Comparison of ENCODE assay signal across 8 mouse cellular contexts in the genomic region with DNA sequence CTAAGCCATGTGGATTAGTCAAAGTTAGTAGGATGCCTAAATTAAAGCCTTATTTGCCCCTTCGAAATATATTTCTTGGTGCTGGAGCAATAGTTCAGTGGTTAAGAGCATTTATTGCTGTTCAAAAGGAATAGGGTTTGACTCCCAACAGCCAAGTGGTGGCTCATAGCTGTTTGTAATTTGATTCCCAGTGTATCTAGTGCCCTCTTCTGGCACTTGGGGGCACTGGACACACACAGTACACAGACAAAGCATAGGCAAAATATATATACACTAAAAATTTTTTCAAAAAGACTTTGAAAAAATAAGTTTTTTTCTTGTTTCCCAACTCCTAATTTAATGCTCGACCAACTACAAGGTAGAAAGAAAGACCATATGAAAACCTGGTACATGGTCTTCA. TPM values are rescaled to one million over a fixed set of nuclear protein-coding genes. Genes with fewer than 3 reads are reported as not detected.
A peak's percentile ranks its signal among the peaks of the same experiment; 100 is the strongest.
DNase-seq lines count a peak whose midpoint lies in the region; ATAC-seq and TF ChIP-seq lines count a peak whose summit lies in the region.

No protein-coding gene starts in this region.

- 85% methylated on average over 2 of the region's 2 CpGs for WGBS in embryonic facial prominence, embryonic 11.5 days
- WGBS in embryonic facial prominence, embryonic 10.5 days: 81% methylated on average over 2 of the region's 2 CpGs
- 58% methylated on average over 2 of the region's 2 CpGs for WGBS in spleen, adult 2 months
- 76% methylated on average over 2 of the region's 2 CpGs for WGBS in hindbrain, embryonic 10.5 days

- H3K4me2 ChIP-seq in embryonic facial prominence, embryonic 11.5 days (ENCODE audit: low read depth, low read length): no peak overlapping the region

- no peak overlapping the region for H3K4me3 ChIP-seq in embryonic facial prominence, embryonic 11.5 days (ENCODE audit: low read depth, low read length)
- no peak overlapping the region for H3K4me3 ChIP-seq in embryonic facial prominence, embryonic 10.5 days
- no peak overlapping the region for H3K4me3 ChIP-seq in spleen, adult 2 months (ENCODE audit: extremely low read depth, insufficient read depth, insufficient read length)
- no peak overlapping the region for H3K4me3 ChIP-seq in hindbrain, embryonic 10.5 days

- H3K4me1 ChIP-seq in embryonic facial prominence, embryonic 11.5 days (ENCODE audit: control insufficient read depth, insufficient read depth, low read length): no peaks in the 10 kb centered on the region
- no peaks in the 10 kb centered on the region for H3K4me1 ChIP-seq in embryonic facial prominence, embryonic 10.5 days
- no peaks in the 10 kb centered on the region for H3K4me1 ChIP-seq in spleen, adult 2 months (ENCODE audit: control insufficient read depth, insufficient read depth, insufficient read length)
- no peaks in the 10 kb centered on the region for H3K4me1 ChIP-seq in hindbrain, embryonic 10.5 days (replicated peaks)

- no peaks in the 10 kb centered on the region for H3K27me3 ChIP-seq in embryonic facial prominence, embryonic 11.5 days (ENCODE audit: control insufficient read depth, insufficient read depth, low read length)
- H3K27me3 ChIP-seq in embryonic facial prominence, embryonic 10.5 days (replicated peaks; ENCODE audit: low read depth, poor library complexity, severe bottlenecking): no peaks in the 10 kb centered on the region
- H3K27me3 ChIP-seq in spleen, adult 2 months (ENCODE audit: control insufficient read depth, insufficient read depth, low read length): no peaks in the 10 kb centered on the region
- H3K27me3 ChIP-seq in hindbrain, embryonic 10.5 days (ENCODE audit: insufficient read depth, poor library complexity, severe bottlenecking): no peaks in the 10 kb centered on the region

- peak; percentile 11 for DNase-seq in embryonic facial prominence, embryonic 11.5 days (ENCODE audit: low spot score)
- DNase-seq in embryonic facial prominence, embryonic 10.5 days (ENCODE audit: low spot score): no peak
- DNase-seq in spleen, adult 2 months (ENCODE audit: low read depth in 1 of 2, low spot score in 2 of 2): peak; percentile 12 to 37
- no peak for DNase-seq in spleen, postnatal 4 days (ENCODE audit: low spot score in 2 of 2)
- DNase-seq in forelimb bud, embryonic 11.5 days (ENCODE audit: low read depth, low spot score): peak; percentile 3
- no peak for DNase-seq in hindbrain, embryonic 10.5 days (ENCODE audit: low spot score)
- DNase-seq in left cerebral cortex, adult 11 months (ENCODE audit: low spot score): no peak

- H3K27ac ChIP-seq in embryonic facial prominence, embryonic 11.5 days (replicated peaks; ENCODE audit: low read depth, low read length): no peak overlapping the region
- H3K27ac ChIP-seq in embryonic facial prominence, embryonic 10.5 days (replicated peaks): no peak overlapping the region
- no peak overlapping the region for H3K27ac ChIP-seq in spleen, adult 2 months (ENCODE audit: insufficient read depth, low read length)
- no peak overlapping the region for H3K27ac ChIP-seq in hindbrain, embryonic 10.5 days

- TF ChIP-seq POLR2A in spleen, adult 2 months (IDR thresholded peaks at IDR 0.05; ENCODE audit: low read depth, low read length): no peak

- no peak overlapping the region for H3K9ac ChIP-seq in embryonic facial prominence, embryonic 11.5 days (replicated peaks; ENCODE audit: low read length)

- H3K9me3 ChIP-seq in embryonic facial prominence, embryonic 11.5 days (replicated peaks; ENCODE audit: control insufficient read depth, low read length): no peaks in the 10 kb centered on the region
- 0 out of 2 replicates have a peak, but pooled peaks cover 6% of the 10 kb centered on the region for H3K9me3 ChIP-seq in embryonic facial prominence, embryonic 10.5 days
- peaks cover 9% of the 10 kb centered on the region for H3K9me3 ChIP-seq in hindbrain, embryonic 10.5 days

- no peaks in the 10 kb centered on the region for H3K36me3 ChIP-seq in embryonic facial prominence, embryonic 11.5 days (replicated peaks; ENCODE audit: control insufficient read depth, insufficient read depth, low read depth, low read length)
- H3K36me3 ChIP-seq in embryonic facial prominence, embryonic 10.5 days (replicated peaks): no peaks in the 10 kb centered on the region
- no peaks in the 10 kb centered on the region for H3K36me3 ChIP-seq in spleen, adult 2 months (ENCODE audit: control insufficient read depth, insufficient read depth, low read length)
- no peaks in the 10 kb centered on the region for H3K36me3 ChIP-seq in hindbrain, embryonic 10.5 days

- no peak for ATAC-seq in embryonic facial prominence, embryonic 11.5 days (replicated peaks; ENCODE audit: insufficient number of reproducible peaks, low FRiP score, low TSS enrichment, low read depth)
- peak; percentile 100 for ATAC-seq in megakaryocyte progenitor cell, adult 5-6 weeks (replicated peaks; ENCODE audit: poor library complexity)

- peak; percentile 37; the same call in 1 of the 2 replicates for TF ChIP-seq CTCF in spleen, adult 2 months (IDR thresholded peaks at IDR 0.05; ENCODE audit: extremely low read depth, insufficient read depth, insufficient read length, insufficient replicate concordance)

RNA-seq across cellular contexts. Expression of gene Zfp946, which starts 13.3 kb away (rescaled TPM):
- 25.1 and 29.7 TPM in 2 replicates for polyA plus RNA-seq in embryonic facial prominence, embryonic 11.5 days (2014; fragmentation: Nextera tagmentation; extraction: Ambion mirVana)
- polyA plus RNA-seq in embryonic facial prominence, embryonic 10.5 days (2016; fragmentation: Nextera tagmentation; extraction: Ambion mirVana): 18.8 and 19.2 TPM in 2 replicates
- 0.70 and 0.91 TPM in 2 replicates for polyA plus RNA-seq in spleen, adult 2 months (2012; rRNA removed)
- total RNA-seq in megakaryocyte progenitor cell, adult 5-6 weeks (2015): 7.7 and 9.2 TPM in 2 replicates
- total RNA-seq in megakaryocyte progenitor cell, adult 5-6 weeks (2017): 3.7 and 6.3 TPM in 2 replicates
- 15.2 and 20.6 TPM in 2 replicates for polyA plus RNA-seq in hindbrain, embryonic 10.5 days (2016; fragmentation: Nextera tagmentation; extraction: Ambion mirVana)

RNA-seq across cellular contexts. Expression of gene Zfp758, which starts 49.5 kb away (rescaled TPM):
- 10.4 and 12.0 TPM in 2 replicates for polyA plus RNA-seq in embryonic facial prominence, embryonic 11.5 days (2014; fragmentation: Nextera tagmentation; extraction: Ambion mirVana)
- polyA plus RNA-seq in embryonic facial prominence, embryonic 10.5 days (2016; fragmentation: Nextera tagmentation; extraction: Ambion mirVana): 7.2 and 8.5 TPM in 2 replicates
- polyA plus RNA-seq in spleen, adult 2 months (2012; rRNA removed): 0.59 and 0.63 TPM in 2 replicates
- total RNA-seq in megakaryocyte progenitor cell, adult 5-6 weeks (2015): 13.4 and 14.5 TPM in 2 replicates
- total RNA-seq in megakaryocyte progenitor cell, adult 5-6 weeks (2017): 10.4 and 12.8 TPM in 2 replicates
- polyA plus RNA-seq in hindbrain, embryonic 10.5 days (2016; fragmentation: Nextera tagmentation; extraction: Ambion mirVana): 7.6 and 7.8 TPM in 2 replicates

RNA-seq across cellular contexts. Expression of gene Zfp944, which starts 49.6 kb away (rescaled TPM):
- polyA plus RNA-seq in embryonic facial prominence, embryonic 11.5 days (2014; fragmentation: Nextera tagmentation; extraction: Ambion mirVana): 19.4 and 21.1 TPM in 2 replicates
- polyA plus RNA-seq in embryonic facial prominence, embryonic 10.5 days (2016; fragmentation: Nextera tagmentation; extraction: Ambion mirVana): 15.8 and 16.5 TPM in 2 replicates
- polyA plus RNA-seq in spleen, adult 2 months (2012; rRNA removed): 1.7 and 2.4 TPM in 2 replicates
- total RNA-seq in megakaryocyte progenitor cell, adult 5-6 weeks (2015): 19.3 and 22.5 TPM in 2 replicates
- 6.3 and 8.8 TPM in 2 replicates for total RNA-seq in megakaryocyte progenitor cell, adult 5-6 weeks (2017)
- polyA plus RNA-seq in hindbrain, embryonic 10.5 days (2016; fragmentation: Nextera tagmentation; extraction: Ambion mirVana): 9.6 and 13.5 TPM in 2 replicates

Comparison
In these comparisons a context has a peak if more than half of its experiments do, and no peak if none do; other contexts are left out.
1. DNase-seq: peak in embryonic facial prominence, embryonic 11.5 days (single experiment), spleen, adult 2 months (2 of 2) and forelimb bud, embryonic 11.5 days (single experiment); none in embryonic facial prominence, embryonic 10.5 days (single experiment), spleen, postnatal 4 days (0 of 2), hindbrain, embryonic 10.5 days (single experiment) and left cerebral cortex, adult 11 months (single experiment).